Mouse (Mus musculus) kidney, adult 9 months (tissue): ENCODE results near the gene Cgrrf1.
"Not testable (repeated sequence)": the region's sequence is repeated elsewhere in the genome, so short reads cannot be mapped to it uniquely, and the experiment has no call there.

Source experiments
- DNase-seq: peaks from one replicate; pipeline ENCODE4 v3.0.0; 2022

Cgrrf1 gene

DNA sequence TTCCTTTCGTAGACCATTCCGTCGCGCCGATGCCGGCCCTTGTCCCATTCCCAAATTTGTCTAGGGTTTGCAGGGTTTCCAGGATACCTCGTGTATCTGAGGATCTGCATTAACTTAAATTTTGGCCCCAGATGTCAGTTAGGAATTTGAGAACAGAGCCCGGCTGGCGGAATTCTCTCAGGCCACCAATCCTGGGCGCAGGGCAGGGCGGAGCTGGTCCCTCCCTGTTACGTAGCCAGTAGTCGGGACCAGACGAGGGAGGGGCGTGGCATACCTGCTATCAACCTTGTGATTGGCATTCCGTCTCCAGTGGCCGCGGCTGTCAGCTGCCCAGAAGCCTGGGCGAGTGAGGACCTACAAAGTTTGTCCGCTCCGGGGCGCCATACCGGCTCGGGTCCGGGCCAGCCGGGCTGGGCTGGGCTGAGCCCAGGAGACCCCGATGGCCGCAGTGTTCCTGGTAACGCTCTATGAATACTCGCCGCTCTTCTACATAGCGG lies at the start of gene Cgrrf1:
TSS of gene Cgrrf1 (plus strand) at position 289 of the 497 bp plus-strand sequence.
- peak; percentile 99 for DNase-seq

DNA sequence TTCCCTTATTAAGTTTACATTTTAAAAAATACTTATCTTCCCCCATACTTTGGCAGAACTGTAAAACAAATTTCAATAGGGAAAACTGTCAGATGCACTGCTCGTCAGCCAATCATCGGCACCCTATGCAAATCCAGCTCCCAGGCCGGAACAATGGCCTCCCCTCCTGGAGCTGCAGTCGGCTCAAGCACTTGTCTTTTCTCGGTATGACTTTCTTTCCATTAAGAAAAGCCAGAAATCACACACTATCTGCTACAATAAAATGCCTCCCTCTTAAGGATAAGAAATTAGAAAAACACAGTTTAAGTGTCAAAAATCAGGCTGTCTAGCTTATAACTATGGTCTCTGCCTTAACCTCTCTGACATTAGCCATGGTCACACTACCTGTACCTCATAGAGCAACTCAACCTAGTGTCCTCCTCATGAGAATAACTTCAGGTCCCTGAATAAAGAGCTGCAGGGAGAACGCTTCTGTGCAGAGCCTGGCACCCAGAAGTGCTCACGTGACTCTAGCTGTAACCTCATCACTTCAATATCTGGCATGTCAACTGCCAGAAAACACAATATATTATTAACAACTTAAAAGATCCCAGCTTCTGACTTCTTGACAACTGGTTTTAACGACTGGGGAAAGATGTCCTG lies 49.6 kb upstream of the Cgrrf1 start:
- DNase-seq = no peak

DNA sequence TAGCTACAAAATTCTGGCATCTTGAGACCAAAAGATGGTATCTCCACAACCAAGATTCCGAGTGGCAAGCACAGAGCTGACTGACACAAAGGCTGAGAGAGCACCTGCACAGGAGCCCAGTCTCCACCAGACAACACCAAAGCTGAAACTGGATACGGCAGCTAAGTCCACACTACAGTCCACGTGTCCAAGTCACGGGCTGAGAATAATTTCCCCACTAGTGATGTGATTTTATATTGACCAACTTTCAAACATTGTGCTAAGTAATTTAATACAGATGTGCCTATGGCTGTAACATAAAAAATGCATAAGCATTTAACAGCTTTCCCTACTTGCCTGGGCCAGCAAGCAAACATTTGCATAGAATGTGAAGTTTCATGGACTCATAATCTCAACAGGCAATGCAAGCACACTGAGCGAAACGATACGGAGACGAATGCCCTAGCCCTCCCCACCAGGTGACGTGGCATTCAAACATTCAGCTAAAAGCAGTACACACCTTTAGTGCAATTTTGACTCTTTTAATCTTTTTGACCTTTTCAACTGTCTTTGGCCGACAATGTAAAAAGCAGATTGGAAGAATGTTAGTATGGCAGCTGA lies 48.5 kb upstream of the Cgrrf1 start:
- DNase-seq = no peak

GRCm38 (mm10) chr14:46785247-46785646 lies 46.7 kb upstream of the Cgrrf1 start:
- DNase-seq = no peak

DNA sequence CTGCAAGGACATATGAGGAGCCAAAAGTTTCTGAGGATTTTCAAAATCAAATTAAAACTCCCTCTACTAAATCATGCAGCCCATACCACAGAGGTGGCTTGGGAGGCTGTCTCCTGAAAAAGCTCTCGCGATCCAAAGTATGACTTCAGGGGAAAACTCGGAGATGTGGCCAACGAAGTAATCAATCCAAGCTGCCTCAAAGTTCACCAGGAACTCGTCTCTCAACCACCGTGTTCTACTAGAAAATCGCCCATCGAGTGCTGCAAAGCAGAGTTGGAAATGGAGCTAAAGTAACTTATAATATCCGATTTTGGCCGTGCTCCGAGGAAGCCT lies 44.5 kb upstream of the Cgrrf1 start:
- no peak for DNase-seq

DNA sequence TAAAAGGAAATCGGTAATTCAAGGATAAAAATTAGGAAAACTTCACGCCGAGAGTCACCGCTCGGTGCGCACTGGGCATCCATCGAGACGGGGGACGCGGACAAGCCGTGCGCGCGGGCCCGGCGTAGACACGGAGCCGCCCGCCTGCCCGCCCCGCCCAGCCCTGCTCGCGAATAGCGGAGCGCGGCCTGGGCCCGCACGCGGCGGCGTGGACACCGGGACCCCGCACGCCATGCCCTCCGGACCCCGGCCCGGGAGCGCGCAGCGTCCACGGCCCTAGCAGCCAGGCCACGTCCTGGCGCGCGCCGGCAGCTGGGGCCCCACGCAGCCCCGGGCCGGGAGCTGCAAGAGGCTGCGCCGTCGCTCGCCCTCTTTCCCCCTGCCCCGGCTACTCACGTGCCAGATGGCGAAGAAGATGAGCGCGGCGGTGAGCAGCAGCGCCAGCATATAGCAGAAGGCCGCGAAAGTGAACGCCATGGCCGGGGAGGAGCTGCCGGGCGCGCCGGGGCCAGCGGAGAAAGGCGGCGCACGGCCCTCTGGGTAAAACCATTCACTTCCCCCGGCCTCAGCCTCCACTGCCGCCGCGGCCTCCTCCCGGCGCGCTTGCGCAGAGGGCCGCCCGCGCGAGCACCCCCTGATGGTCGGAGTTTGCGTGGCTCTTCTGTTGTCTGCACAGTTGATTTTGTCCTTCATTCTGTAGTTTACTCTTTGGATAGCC lies 44.0 kb upstream of the Cgrrf1 start, which contains the start of gene Cnih1:
TSS of gene Cnih1 (minus strand) at position 625 of the 718 bp plus-strand sequence.
- DNase-seq = peak; percentile 91

GRCm38 (mm10) chr14:46788505-46788901 lies 43.4 kb upstream of the Cgrrf1 start:
- no peak for DNase-seq

DNA sequence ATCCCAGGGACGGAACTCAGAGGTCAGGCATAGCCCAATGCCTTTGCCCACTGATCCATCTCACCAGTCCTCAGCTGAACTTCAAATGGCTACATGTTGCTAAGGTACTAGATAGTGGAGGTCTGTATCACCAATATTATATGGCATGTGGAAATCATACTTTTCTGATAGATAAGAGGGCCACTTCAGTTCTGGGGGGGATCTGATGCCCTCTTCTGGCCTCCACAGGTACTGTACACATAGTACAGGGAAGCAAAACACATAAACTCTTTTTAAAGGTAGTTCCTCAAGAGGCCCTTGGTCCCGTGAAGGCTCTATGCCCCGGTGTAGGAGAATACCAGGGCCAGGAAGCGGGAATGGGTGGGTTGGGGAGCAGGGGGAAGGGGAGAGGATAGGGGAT lies 41.6 kb upstream of the Cgrrf1 start:
- DNase-seq = peak; percentile 20

DNA sequence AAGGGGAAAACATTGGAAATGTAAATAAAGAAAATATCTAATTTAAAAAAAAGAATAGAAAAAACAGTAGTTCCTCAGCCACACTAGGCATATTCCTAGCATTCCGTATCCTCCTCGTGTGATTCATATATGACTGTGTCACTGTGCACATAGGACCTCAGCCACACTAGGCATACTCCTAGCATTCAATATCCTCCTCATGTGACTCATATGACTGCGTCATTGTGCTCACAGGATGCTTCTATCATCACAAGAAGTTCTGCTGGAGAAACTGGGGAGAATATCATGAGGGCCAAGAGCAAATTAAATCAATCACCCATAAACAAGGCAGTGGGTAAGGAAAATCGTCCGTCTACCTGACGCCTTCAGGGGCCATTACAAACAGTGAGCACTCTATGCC lies 41.2 kb upstream of the Cgrrf1 start:
- no peak for DNase-seq

DNA sequence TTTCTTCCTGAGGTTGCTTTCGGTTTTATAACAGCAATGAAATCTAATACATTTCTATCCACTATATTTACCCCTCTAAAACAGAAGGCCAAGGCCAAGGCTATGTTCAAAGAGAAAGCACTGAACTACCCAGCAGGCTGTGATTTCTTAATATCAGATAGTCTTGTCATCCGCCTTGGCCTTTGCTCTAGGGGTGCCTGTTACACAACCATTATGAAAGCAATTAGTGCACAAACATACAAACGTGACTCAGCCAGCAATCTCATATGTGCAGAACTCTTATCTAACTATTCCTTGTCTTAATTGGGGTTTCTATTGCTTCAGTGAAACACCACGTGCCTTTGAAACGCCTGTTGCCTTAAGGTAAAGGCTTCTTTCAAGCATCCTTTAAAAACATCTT lies 37.8 kb upstream of the Cgrrf1 start:
- DNase-seq = no peak

DNA sequence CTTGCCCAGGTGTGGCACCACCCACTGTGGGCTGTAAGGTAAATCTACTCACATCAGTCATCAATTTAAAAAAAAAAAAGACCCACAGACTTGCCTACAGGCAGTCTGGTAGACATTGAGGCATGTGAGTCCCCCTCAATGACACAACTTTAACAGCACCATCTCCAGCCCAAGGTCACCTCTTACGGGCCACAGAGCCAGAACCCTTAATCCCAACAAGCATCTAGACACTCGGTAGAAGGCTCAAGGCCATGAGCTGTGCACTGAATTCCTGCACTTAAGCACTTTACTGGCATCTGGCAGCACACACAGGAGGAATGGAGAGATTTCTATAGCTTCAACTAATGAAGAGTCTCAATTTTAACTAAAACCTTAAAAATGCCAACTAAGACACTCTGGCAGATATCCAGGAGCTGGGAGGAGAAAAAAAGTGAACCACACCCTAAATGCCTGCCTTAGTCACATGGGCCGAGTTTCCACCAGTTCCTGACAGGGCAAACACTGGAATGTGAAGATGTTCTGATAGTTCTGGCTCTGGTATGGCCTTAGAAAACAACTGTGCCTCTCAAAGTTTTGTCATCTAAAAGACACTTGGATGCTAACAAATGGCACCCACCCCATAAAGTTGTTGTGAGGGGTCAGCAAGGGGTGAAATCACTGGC lies 31.1 kb upstream of the Cgrrf1 start:
- peak; percentile 36 for DNase-seq

GRCm38 (mm10) chr14:46803259-46803658 lies 28.7 kb upstream of the Cgrrf1 start:
- DNase-seq = no peak

DNA sequence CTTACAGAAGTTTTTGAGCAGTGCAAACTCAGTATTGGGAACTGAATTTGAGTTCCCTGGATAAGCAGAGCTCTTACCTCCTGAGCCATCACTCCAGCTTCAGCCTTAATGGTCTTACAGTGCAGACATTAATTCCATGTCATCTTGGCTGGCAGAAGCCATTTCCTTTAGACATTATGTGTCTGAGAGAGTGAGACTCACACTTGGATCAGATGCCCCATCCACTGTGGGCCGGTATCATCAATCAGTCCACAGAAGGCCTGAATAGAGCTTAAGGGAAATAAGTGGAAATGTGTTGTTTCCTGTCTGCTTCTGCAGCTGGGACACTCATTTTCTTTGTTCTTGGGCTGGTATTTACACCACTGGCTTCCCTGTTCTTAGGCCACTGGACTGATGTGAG lies 28.1 kb upstream of the Cgrrf1 start:
- no peak for DNase-seq

GRCm38 (mm10) chr14:46806186-46806585 lies 25.7 kb upstream of the Cgrrf1 start:
- DNase-seq = no peak

DNA sequence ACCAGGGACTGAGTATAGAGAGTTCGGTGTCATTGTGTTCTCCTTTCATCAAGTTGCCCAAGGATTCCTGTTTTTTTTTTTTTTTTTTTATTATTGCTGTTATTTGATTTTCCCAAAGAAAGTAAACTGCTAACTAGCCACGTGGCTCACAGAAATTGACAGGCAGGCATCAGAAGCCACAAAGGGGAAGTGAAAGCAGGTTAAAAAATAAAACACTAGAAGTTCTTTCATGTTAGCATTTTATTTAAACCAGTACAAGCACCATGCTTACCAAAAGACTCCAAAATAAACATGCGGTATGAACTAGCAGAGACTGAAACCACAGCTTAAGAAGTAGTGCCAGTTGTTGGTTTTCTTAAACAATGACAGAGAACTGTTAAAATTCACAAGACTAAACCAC lies 24.0 kb upstream of the Cgrrf1 start:
- DNase-seq = no peak

DNA sequence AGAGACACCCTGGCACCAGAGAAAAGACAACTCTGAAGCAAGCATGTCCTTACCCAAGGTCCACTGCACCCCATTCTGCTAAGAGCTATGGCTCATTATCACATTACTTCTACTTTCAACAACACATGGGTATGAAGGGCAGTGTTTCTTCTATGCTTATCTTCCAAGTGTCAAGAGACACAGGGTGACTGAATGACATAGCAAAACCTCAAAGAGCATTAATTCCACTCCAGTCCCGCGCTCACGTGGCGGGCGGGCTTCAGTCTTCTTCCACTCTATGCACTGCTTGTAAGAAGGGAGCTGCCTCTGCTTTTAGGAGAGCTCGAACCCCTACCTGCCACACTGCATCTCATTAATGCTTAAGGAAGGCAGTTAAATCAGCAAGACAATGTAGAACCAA lies 16.3 kb upstream of the Cgrrf1 start:
- DNase-seq = no peak

GRCm38 (mm10) chr14:46816916-46817622 lies 14.9 kb upstream of the Cgrrf1 start:
- no peak for DNase-seq

- no peak for DNase-seq
Measured at GRCm38 (mm10) chr14:46818743-46819142, 13.2 kb upstream of the Cgrrf1 start.

- not testable (repeated sequence) for DNase-seq
Measured at GRCm38 (mm10) chr14:46819961-46820360, 12.0 kb upstream of the Cgrrf1 start.

DNA sequence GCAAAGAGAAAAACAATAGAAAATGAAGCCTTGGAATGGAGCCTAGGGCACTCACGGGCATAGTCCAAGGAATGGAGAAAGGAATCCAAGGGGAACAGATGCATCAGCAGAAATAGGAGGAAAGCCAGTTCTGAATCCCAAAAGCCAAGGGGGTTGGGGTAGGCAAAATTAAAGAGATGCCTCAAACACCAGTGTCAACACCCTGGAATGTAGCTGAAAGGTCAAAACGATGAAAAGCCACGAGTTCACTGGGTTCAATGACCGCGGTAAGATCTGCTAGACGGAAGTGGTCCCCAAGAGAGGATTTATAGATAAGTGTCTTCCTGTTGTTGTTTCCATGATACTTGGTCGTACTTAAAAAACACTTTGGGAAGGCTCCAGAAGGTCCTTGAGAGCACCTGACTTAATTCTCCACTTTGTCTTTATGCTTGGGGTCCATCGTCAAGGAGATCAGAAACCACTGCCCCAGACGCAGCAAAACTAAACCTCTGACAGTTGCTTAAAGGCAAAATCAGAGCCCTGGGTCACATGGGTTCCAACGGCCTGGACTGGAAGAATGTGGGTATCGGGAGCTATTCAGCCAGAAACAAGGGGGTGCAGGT lies 10.6 kb upstream of the Cgrrf1 start:
- peak; percentile 86 for DNase-seq

- DNase-seq = peak; percentile 98
Measured at GRCm38 (mm10) chr14:46821873-46822716, 9.8 kb upstream of the Cgrrf1 start, which contains the start of gene Gmfb. TSS of gene Gmfb (minus strand) at chr14:46822242.
